ENCODE assay signal across 23 mouse cellular contexts in the genomic region with DNA sequence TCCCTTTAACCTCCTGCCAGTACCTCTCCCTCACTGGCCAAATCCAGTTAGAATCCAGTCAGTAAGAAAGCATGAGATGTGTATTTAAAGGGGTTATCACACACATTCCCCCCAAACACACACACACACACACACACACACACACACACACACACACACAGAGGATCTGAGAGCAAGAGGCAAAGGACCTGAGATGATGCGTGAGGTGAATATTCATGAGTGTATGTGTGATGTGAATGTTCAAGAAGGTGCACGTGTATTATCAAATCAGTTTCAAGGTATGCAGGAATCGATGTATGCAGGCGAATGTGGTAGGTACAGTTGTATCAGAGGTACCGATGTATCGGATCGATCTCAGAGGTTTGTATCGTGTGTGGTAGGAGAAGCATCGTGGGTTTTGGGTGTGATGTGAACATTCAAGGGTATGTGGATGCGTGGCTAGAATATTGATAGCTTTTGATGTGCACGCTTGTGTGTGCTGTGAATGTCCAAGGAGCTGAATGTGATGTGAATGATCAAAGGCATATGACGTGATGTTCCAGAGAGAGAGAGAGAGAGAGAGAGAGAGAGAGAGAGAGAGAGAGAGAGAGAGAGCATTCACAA. TPM values are rescaled to one million over a fixed set of nuclear protein-coding genes. Genes with fewer than 3 reads are reported as not detected.
DNase-seq lines count a peak whose midpoint lies in the region; ATAC-seq and TF ChIP-seq lines count a peak whose summit lies in the region.
"Had no signal": no experiment of that assay in that cellular context is flagged by ENCODE, and none has a peak within 500 bp of the region (broad histone marks: within the 10 kb centered on the region; RNA-seq: fewer than 3 reads in every experiment).

No protein-coding gene starts in this region.

- H3K4me3 ChIP-seq in forebrain, embryonic 11.5 days (ENCODE audit: low read depth, low read length): no peak overlapping the region
- H3K4me3 ChIP-seq in forebrain, embryonic 12.5 days (replicated peaks): no peak overlapping the region
- H3K4me3 ChIP-seq in hindbrain, embryonic 14.5 days (replicated peaks; ENCODE audit: low read length): no peak overlapping the region
- H3K4me3 ChIP-seq in hindbrain, embryonic 10.5 days: no peak overlapping the region
- H3K4me3 ChIP-seq in midbrain, embryonic 16.5 days (ENCODE audit: low read depth, low read length): no peak overlapping the region
- H3K4me3 ChIP-seq: embryonic facial prominence, embryonic 12.5 days; heart, embryonic 10.5 days; heart, embryonic 15.5 days; intestine, embryonic 15.5 days had no signal

- no peak overlapping the region for H3K4me2 ChIP-seq in forebrain, embryonic 11.5 days (ENCODE audit: low read depth, low read length, severe bottlenecking)
- H3K4me2 ChIP-seq in forebrain, embryonic 12.5 days: no peak overlapping the region
- no peak overlapping the region for H3K4me2 ChIP-seq in hindbrain, embryonic 14.5 days (replicated peaks)
- no peak overlapping the region for H3K4me2 ChIP-seq in midbrain, embryonic 16.5 days (ENCODE audit: low read length)
- H3K4me2 ChIP-seq: embryonic facial prominence, embryonic 12.5 days; heart, embryonic 15.5 days; intestine, embryonic 15.5 days had no signal

- no peaks in the 10 kb centered on the region for H3K4me1 ChIP-seq in forebrain, embryonic 11.5 days (replicated peaks; ENCODE audit: control insufficient read depth, insufficient read depth, low read length)
- H3K4me1 ChIP-seq in forebrain, embryonic 12.5 days: peaks cover 4% of the 10 kb centered on the region; the same call in 1 of the 2 replicates
- H3K4me1 ChIP-seq in hindbrain, embryonic 14.5 days (replicated peaks; ENCODE audit: control insufficient read depth, insufficient read depth, low read length): 0 out of 2 replicates have a peak, but pooled peaks cover 4% of the 10 kb centered on the region
- H3K4me1 ChIP-seq in hindbrain, embryonic 10.5 days (replicated peaks): no peaks in the 10 kb centered on the region
- H3K4me1 ChIP-seq in midbrain, embryonic 16.5 days (ENCODE audit: control insufficient read depth, insufficient read depth, low read length): peaks cover 5% of the 10 kb centered on the region; the same call in 1 of the 2 replicates
- H3K4me1 ChIP-seq: embryonic facial prominence, embryonic 12.5 days; heart, embryonic 10.5 days had no signal

- H3K36me3 ChIP-seq in forebrain, embryonic 11.5 days (ENCODE audit: control insufficient read depth, insufficient read depth, low read length): no peaks in the 10 kb centered on the region
- H3K36me3 ChIP-seq in forebrain, embryonic 12.5 days (replicated peaks): peaks cover 3% of the 10 kb centered on the region
- H3K36me3 ChIP-seq in hindbrain, embryonic 14.5 days (replicated peaks; ENCODE audit: control insufficient read depth, insufficient read depth): peaks cover 6% of the 10 kb centered on the region
- peaks cover 10% of the 10 kb centered on the region for H3K36me3 ChIP-seq in hindbrain, embryonic 10.5 days
- H3K36me3 ChIP-seq in midbrain, embryonic 16.5 days (ENCODE audit: control insufficient read depth, insufficient read depth, low read length): no peaks in the 10 kb centered on the region; the same call in 1 of the 2 replicates
- H3K36me3 ChIP-seq: intestine, embryonic 15.5 days had no signal

- H3K27me3 ChIP-seq in forebrain, embryonic 11.5 days (ENCODE audit: control insufficient read depth, insufficient read depth, low read length): no peaks in the 10 kb centered on the region
- H3K27me3 ChIP-seq in forebrain, embryonic 12.5 days: peaks cover 5% of the 10 kb centered on the region; the same call in 1 of the 2 replicates
- H3K27me3 ChIP-seq in hindbrain, embryonic 14.5 days (ENCODE audit: control insufficient read depth, insufficient read depth, low read length): no peaks in the 10 kb centered on the region
- H3K27me3 ChIP-seq in hindbrain, embryonic 10.5 days (ENCODE audit: insufficient read depth, poor library complexity, severe bottlenecking): no peaks in the 10 kb centered on the region
- no peaks in the 10 kb centered on the region for H3K27me3 ChIP-seq in midbrain, embryonic 16.5 days (ENCODE audit: control insufficient read depth, insufficient read depth, low read depth, low read length)
- H3K27me3 ChIP-seq: embryonic facial prominence, embryonic 12.5 days; heart, embryonic 15.5 days; intestine, embryonic 15.5 days had no signal

- TF ChIP-seq CTCF in brain, embryonic 14.5 days (IDR thresholded peaks at IDR 0.05; ENCODE audit: borderline replicate concordance, extremely low read depth, insufficient read depth, insufficient read length): no peak

- no peak overlapping the region for H3K27ac ChIP-seq in forebrain, embryonic 11.5 days (ENCODE audit: low read depth, low read length)
- no peak overlapping the region for H3K27ac ChIP-seq in forebrain, embryonic 12.5 days
- peak overlapping the region; percentile 51; the same call in 1 of the 2 replicates for H3K27ac ChIP-seq in hindbrain, embryonic 14.5 days
- H3K27ac ChIP-seq in hindbrain, embryonic 10.5 days: no peak overlapping the region
- H3K27ac ChIP-seq in midbrain, embryonic 16.5 days (ENCODE audit: low read length): peak overlapping the region; percentile 31; the same call in 1 of the 2 replicates
- H3K27ac ChIP-seq: embryonic facial prominence, embryonic 12.5 days; heart, embryonic 10.5 days; heart, embryonic 15.5 days; intestine, embryonic 15.5 days had no signal

- no peak for ATAC-seq in forebrain, embryonic 11.5 days (replicated peaks; ENCODE audit: low FRiP score)
- no peak; the same call in 1 of the 2 replicates for ATAC-seq in forebrain, embryonic 12.5 days (ENCODE audit: low FRiP score)
- ATAC-seq in hindbrain, embryonic 14.5 days (ENCODE audit: low FRiP score): no peak; the same call in 1 of the 2 replicates
- peak; percentile 57 for ATAC-seq in midbrain, embryonic 16.5 days
- ATAC-seq: CD4-positive, CD25-positive, alpha-beta regulatory T cell, adult 4 months; forebrain, embryonic 14.5 days; intestine, embryonic 15.5 days had no signal

- TF ChIP-seq POLR2A in brain, embryonic 14.5 days (IDR thresholded peaks at IDR 0.05; ENCODE audit: borderline replicate concordance, extremely low read depth, insufficient read depth, insufficient read length, poor library complexity, severe bottlenecking): no peak

- peak; percentile 19 for DNase-seq in forebrain, embryonic 11.5 days (ENCODE audit: low spot score)
- no peak for DNase-seq in hindbrain, embryonic 14.5 days (ENCODE audit: low spot score)
- DNase-seq in hindbrain, embryonic 10.5 days (ENCODE audit: low spot score): no peak
- DNase-seq in brain, embryonic 14.5 days (ENCODE audit: low read depth): peak; percentile 73
- no peak for DNase-seq in adrenal gland, postnatal 25 days
- DNase-seq: adrenal gland, adult 8-10 months; B cell, adult 2 months; cerebellum, adult 11-12 months; cerebellum, adult 9-10 months; cerebellum, postnatal 25 days; gastrocnemius, postnatal 36 days; heart, adult 18-20 months; heart, postnatal 14 days had no signal

- 90% methylated on average over 12 of the region's 12 CpGs for WGBS in forebrain, embryonic 11.5 days
- 85% methylated on average over 12 of the region's 12 CpGs for WGBS in forebrain, embryonic 12.5 days
- WGBS in hindbrain, embryonic 14.5 days: 66% methylated on average over 12 of the region's 12 CpGs
- 90% methylated on average over 12 of the region's 12 CpGs for WGBS in hindbrain, embryonic 10.5 days
- WGBS in midbrain, embryonic 16.5 days: 65% methylated on average over 12 of the region's 12 CpGs

- no peak overlapping the region for H3K9ac ChIP-seq in forebrain, embryonic 11.5 days (ENCODE audit: low read length)
- no peak overlapping the region for H3K9ac ChIP-seq in forebrain, embryonic 12.5 days
- H3K9ac ChIP-seq in hindbrain, embryonic 14.5 days: no peak overlapping the region
- no peak overlapping the region for H3K9ac ChIP-seq in midbrain, embryonic 16.5 days (ENCODE audit: low read depth, low read length)
- H3K9ac ChIP-seq: embryonic facial prominence, embryonic 12.5 days; heart, embryonic 15.5 days; intestine, embryonic 15.5 days had no signal

- H3K9me3 ChIP-seq in forebrain, embryonic 11.5 days (ENCODE audit: control insufficient read depth, low read length): no peaks in the 10 kb centered on the region
- no peaks in the 10 kb centered on the region for H3K9me3 ChIP-seq in forebrain, embryonic 12.5 days
- H3K9me3 ChIP-seq in hindbrain, embryonic 14.5 days (ENCODE audit: control insufficient read depth, low read length): no peaks in the 10 kb centered on the region
- H3K9me3 ChIP-seq in hindbrain, embryonic 10.5 days: no peaks in the 10 kb centered on the region
- no peaks in the 10 kb centered on the region for H3K9me3 ChIP-seq in midbrain, embryonic 16.5 days (replicated peaks; ENCODE audit: control insufficient read depth, low read length, poor library complexity, severe bottlenecking)
- H3K9me3 ChIP-seq: embryonic facial prominence, embryonic 12.5 days; G1E; heart, embryonic 10.5 days; heart, embryonic 15.5 days; intestine, embryonic 15.5 days had no signal

RNA-seq across cellular contexts. Expression of a gene that starts 14.9 kb away (rescaled TPM):
- polyA plus RNA-seq in forebrain, embryonic 11.5 days (2014; fragmentation: Nextera tagmentation; extraction: Ambion mirVana): 81.4 and 85.2 TPM in 2 replicates
- 68.3 and 72.6 TPM in 2 replicates for polyA plus RNA-seq in forebrain, embryonic 12.5 days (2016; fragmentation: Nextera tagmentation; extraction: Ambion mirVana)
- 62.6 and 65.6 TPM in 2 replicates for polyA plus RNA-seq in hindbrain, embryonic 14.5 days (2014; fragmentation: Nextera tagmentation; extraction: Ambion mirVana)
- polyA plus RNA-seq in hindbrain, embryonic 10.5 days (2016; fragmentation: Nextera tagmentation; extraction: Ambion mirVana): 85.3 and 91.7 TPM in 2 replicates
- 75.8 and 97.2 TPM in 2 replicates for polyA plus RNA-seq in brain, embryonic 14.5 days (2012; rRNA removed)
- polyA plus RNA-seq in midbrain, embryonic 16.5 days (2015; fragmentation: Nextera tagmentation; extraction: Ambion mirVana): 61.9 and 69.2 TPM in 2 replicates
- total RNA-seq in adrenal gland, postnatal 25 days (2021): 109 and 114 TPM in 2 replicates

RNA-seq across cellular contexts. Expression of a gene that starts 15.3 kb away (rescaled TPM):
- polyA plus RNA-seq in forebrain, embryonic 11.5 days (2014; fragmentation: Nextera tagmentation; extraction: Ambion mirVana): 70.5 and 73.0 TPM in 2 replicates
- polyA plus RNA-seq in forebrain, embryonic 12.5 days (2016; fragmentation: Nextera tagmentation; extraction: Ambion mirVana): 66.8 and 67.3 TPM in 2 replicates
- 58.3 and 62.1 TPM in 2 replicates for polyA plus RNA-seq in hindbrain, embryonic 14.5 days (2014; fragmentation: Nextera tagmentation; extraction: Ambion mirVana)
- 78.3 and 78.5 TPM in 2 replicates for polyA plus RNA-seq in hindbrain, embryonic 10.5 days (2016; fragmentation: Nextera tagmentation; extraction: Ambion mirVana)
- 24.8 and 27.6 TPM in 2 replicates for polyA plus RNA-seq in brain, embryonic 14.5 days (2012; rRNA removed)
- 54.5 and 54.7 TPM in 2 replicates for polyA plus RNA-seq in midbrain, embryonic 16.5 days (2015; fragmentation: Nextera tagmentation; extraction: Ambion mirVana)
- 29.7 and 40.8 TPM in 2 replicates for total RNA-seq in adrenal gland, postnatal 25 days (2021)

RNA-seq across cellular contexts. Expression of a gene that starts 30.2 kb away (rescaled TPM):
- 6.4 and 7.3 TPM in 2 replicates for polyA plus RNA-seq in forebrain, embryonic 11.5 days (2014; fragmentation: Nextera tagmentation; extraction: Ambion mirVana)
- polyA plus RNA-seq in forebrain, embryonic 12.5 days (2016; fragmentation: Nextera tagmentation; extraction: Ambion mirVana): 9.2 and 9.8 TPM in 2 replicates
- polyA plus RNA-seq in hindbrain, embryonic 14.5 days (2014; fragmentation: Nextera tagmentation; extraction: Ambion mirVana): 24.3 and 25.9 TPM in 2 replicates
- 3.3 and 4.5 TPM in 2 replicates for polyA plus RNA-seq in hindbrain, embryonic 10.5 days (2016; fragmentation: Nextera tagmentation; extraction: Ambion mirVana)
- polyA plus RNA-seq in brain, embryonic 14.5 days (2012; rRNA removed): 49.7 and 56.0 TPM in 2 replicates
- polyA plus RNA-seq in midbrain, embryonic 16.5 days (2015; fragmentation: Nextera tagmentation; extraction: Ambion mirVana): 21.7 and 24.7 TPM in 2 replicates
- 17.4 and 24.3 TPM in 2 replicates for total RNA-seq in adrenal gland, postnatal 25 days (2021)
- total RNA-seq: hematopoietic stem cell, adult 5-6 weeks had no signal
- polyA plus RNA-seq: G1E had no signal

Comparison
In these comparisons a context has a peak if more than half of its experiments do, and no peak if none do; other contexts are left out.
1. H3K27ac ChIP-seq: peak in hindbrain, embryonic 14.5 days (single experiment) and midbrain, embryonic 16.5 days (single experiment); none in forebrain, embryonic 11.5 days (single experiment), forebrain, embryonic 12.5 days (single experiment) and hindbrain, embryonic 10.5 days (single experiment).
2. DNase-seq: peak in forebrain, embryonic 11.5 days (single experiment) and brain, embryonic 14.5 days (single experiment); none in hindbrain, embryonic 14.5 days (single experiment), hindbrain, embryonic 10.5 days (single experiment) and adrenal gland, postnatal 25 days (single experiment).